ENCODE assay signal across 8 mouse cellular contexts in the genomic region with DNA sequence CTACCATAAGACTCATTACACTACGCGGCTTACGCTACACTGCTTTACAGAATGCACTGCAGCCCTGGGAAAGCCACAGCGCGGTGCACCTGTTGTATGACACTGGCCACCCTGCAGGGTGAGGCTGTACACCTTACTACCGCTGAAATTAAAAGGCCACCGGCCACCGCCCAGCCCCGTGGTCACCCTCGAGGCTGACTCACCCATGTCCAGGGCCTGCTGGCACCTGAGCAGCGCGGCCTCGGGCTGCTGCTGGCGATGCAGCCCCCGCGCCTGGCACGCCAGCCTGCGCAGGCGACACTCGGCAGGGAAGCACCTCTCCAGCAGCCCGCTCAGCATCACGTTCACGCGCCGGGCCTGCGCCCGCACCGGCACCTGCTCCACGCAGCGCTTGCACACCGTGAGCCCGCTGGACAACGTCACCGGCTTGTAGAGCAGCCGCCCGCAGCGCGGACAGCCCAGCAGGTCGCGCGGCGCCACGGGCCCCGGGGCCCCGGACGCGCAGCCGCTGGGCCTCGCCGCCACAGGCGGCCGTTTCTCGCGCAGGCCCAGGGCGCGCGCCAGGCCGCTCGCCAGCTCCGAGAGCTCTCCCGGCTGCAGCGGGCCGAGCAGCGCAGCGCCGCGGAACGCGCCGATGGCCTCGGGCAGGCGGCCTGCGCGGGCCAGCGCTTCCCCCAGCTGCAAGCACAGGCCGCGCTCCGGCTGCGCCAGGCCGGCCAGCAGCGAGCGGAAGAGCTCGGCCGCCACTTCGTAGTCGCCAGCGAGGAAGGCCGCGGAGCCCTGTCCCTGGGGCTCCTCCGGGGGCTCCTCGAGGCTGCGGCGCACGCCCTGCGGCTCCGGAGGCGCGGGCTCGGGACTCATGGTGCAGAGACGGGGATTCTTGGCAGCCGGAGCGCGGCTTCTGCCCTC. TPM values are rescaled to one million over a fixed set of nuclear protein-coding genes. Genes with fewer than 3 reads are reported as not detected.
A peak's percentile ranks its signal among the peaks of the same experiment; 100 is the strongest.
DNase-seq lines count a peak whose midpoint lies in the region; ATAC-seq and TF ChIP-seq lines count a peak whose summit lies in the region.

No protein-coding gene starts in this region.

- no peak for TF ChIP-seq POLR2A in ES-Bruce4 (IDR thresholded peaks at IDR 0.05; ENCODE audit: insufficient read depth, low read length)

- peak overlapping the region; percentile 56 for H3K4me3 ChIP-seq in ES-Bruce4 (ENCODE audit: low read depth, low read length)
- H3K4me3 ChIP-seq in heart, embryonic 11.5 days (ENCODE audit: low read depth, low read length) = peak overlapping the region; percentile 74
- H3K4me3 ChIP-seq in layer of hippocampus, adult 2 months = peak overlapping the region; percentile 71
- H3K4me3 ChIP-seq in stomach, embryonic 15.5 days (replicated peaks) = peak overlapping the region; percentile 59

- H3K9me3 ChIP-seq in ES-Bruce4 (replicated peaks; ENCODE audit: control insufficient read depth, insufficient read depth, low read length, poor library complexity, severe bottlenecking) = no peaks in the 10 kb centered on the region
- H3K9me3 ChIP-seq in heart, embryonic 11.5 days (replicated peaks; ENCODE audit: control insufficient read depth, low read length) = no peaks in the 10 kb centered on the region
- H3K9me3 ChIP-seq in stomach, embryonic 15.5 days = no peaks in the 10 kb centered on the region

- no peak overlapping the region for H3K27ac ChIP-seq in ES-Bruce4 (ENCODE audit: insufficient read depth, low read length)
- no peak overlapping the region for H3K27ac ChIP-seq in heart, embryonic 11.5 days (ENCODE audit: low read depth, low read length)
- H3K27ac ChIP-seq in layer of hippocampus, adult 2 months = peak overlapping the region; percentile 95
- peak overlapping the region; percentile 37; the same call in 1 of the 2 replicates for H3K27ac ChIP-seq in stomach, embryonic 15.5 days

- DNase-seq in adrenal gland, adult 18-20 months (ENCODE audit: low spot score in 2 of 2) = peak; percentile 23 to 28
- DNase-seq in embryo, embryonic 9.5 days (ENCODE audit: extremely low spot score) = peak; percentile 62
- DNase-seq in layer of hippocampus, adult 2 months (ENCODE audit: low spot score in 2 of 2) = no peak
- DNase-seq in lung, postnatal 4 days = peak; percentile 9 to 57

- peak overlapping the region; percentile 67 for H3K9ac ChIP-seq in ES-Bruce4 (ENCODE audit: low read depth, poor library complexity, severe bottlenecking)
- H3K9ac ChIP-seq in heart, embryonic 11.5 days (ENCODE audit: low read depth, low read length) = peak overlapping the region; percentile 77
- H3K9ac ChIP-seq in stomach, embryonic 15.5 days = peak overlapping the region; percentile 65

- TF ChIP-seq CTCF in ES-Bruce4 (IDR thresholded peaks at IDR 0.05; ENCODE audit: low read depth, low read length) = no peak
- TF ChIP-seq CTCF in layer of hippocampus, adult 2 months (conservative IDR thresholded peaks at IDR 0.05) = no peak

- H3K36me3 ChIP-seq in ES-Bruce4 (ENCODE audit: control insufficient read depth, insufficient read depth, low read length, poor library complexity, severe bottlenecking) = no peaks in the 10 kb centered on the region
- no peaks in the 10 kb centered on the region for H3K36me3 ChIP-seq in heart, embryonic 11.5 days (ENCODE audit: control insufficient read depth, insufficient read depth, low read length)
- no peaks in the 10 kb centered on the region for H3K36me3 ChIP-seq in stomach, embryonic 15.5 days

- H3K4me2 ChIP-seq in heart, embryonic 11.5 days = peak overlapping the region; percentile 100
- peak overlapping the region; percentile 99 for H3K4me2 ChIP-seq in stomach, embryonic 15.5 days

- WGBS in heart, embryonic 11.5 days (ENCODE audit: insufficient replicate concordance) = 2% methylated on average over 90 of the region's 103 CpGs
- 2% methylated on average over 86 of the region's 103 CpGs for WGBS in stomach, embryonic 15.5 days

- H3K4me1 ChIP-seq in ES-Bruce4 (ENCODE audit: control insufficient read depth, insufficient read depth, low read length) = no peaks in the 10 kb centered on the region
- no peaks in the 10 kb centered on the region; the same call in none of the 2 replicates for H3K4me1 ChIP-seq in heart, embryonic 11.5 days (ENCODE audit: control insufficient read depth, insufficient read depth, low read length)
- peaks cover 3% of the 10 kb centered on the region for H3K4me1 ChIP-seq in stomach, embryonic 15.5 days

- peak; percentile 42 for ATAC-seq in heart, embryonic 11.5 days (replicated peaks; ENCODE audit: insufficient number of reproducible peaks, low FRiP score, low TSS enrichment)
- ATAC-seq in stomach, embryonic 15.5 days (ENCODE audit: insufficient read depth, low FRiP score, low read depth) = peak; percentile 79
- ATAC-seq in inflammation-experienced regulatory T-cells, adult 6 months = no peak

- TF ChIP-seq EP300 in ES-Bruce4 (IDR thresholded peaks at IDR 0.05; ENCODE audit: insufficient read depth, low read depth, low read length) = no peak

- no peaks in the 10 kb centered on the region; the same call in 1 of the 2 replicates for H3K27me3 ChIP-seq in ES-Bruce4 (ENCODE audit: control insufficient read depth, insufficient read depth, low read length, poor library complexity, severe bottlenecking)
- peaks cover 33% of the 10 kb centered on the region for H3K27me3 ChIP-seq in heart, embryonic 11.5 days (ENCODE audit: control insufficient read depth, insufficient read depth, low read length)
- H3K27me3 ChIP-seq in stomach, embryonic 15.5 days (replicated peaks) = peaks cover 17% of the 10 kb centered on the region

RNA-seq across cellular contexts. Expression of gene Lonrf2, which starts 0.7 kb away (rescaled TPM):
- polyA plus RNA-seq in ES-Bruce4 (2011; ENCODE audit: insufficient read depth, insufficient read length, low read depth, missing spikeins) = 0.12 and 0.32 TPM in 2 replicates
- 1 to 10 TPM; 6.0 to 6.8 TPM for total RNA-seq in adrenal gland, adult 18-20 months (2021)
- polyA plus RNA-seq in heart, embryonic 11.5 days (2014; fragmentation: Nextera tagmentation; extraction: Ambion mirVana) = 0.84 and 0.93 TPM in 2 replicates
- total RNA-seq in layer of hippocampus, adult 2 months (2021) = 100 to 1,000 TPM; 106 to 109 TPM
- polyA plus RNA-seq in stomach, embryonic 15.5 days (2015; fragmentation: Nextera tagmentation; extraction: Ambion mirVana) = 1.4 TPM in 2 replicates
- not detected for polyA plus RNA-seq in inflammation-experienced regulatory T-cells, adult 6 months (2017; shearing (Covaris generic))

Comparison
In these comparisons a context has a peak if more than half of its experiments do, and no peak if none do; other contexts are left out.
1. H3K27ac ChIP-seq: peak in layer of hippocampus, adult 2 months (single experiment) and stomach, embryonic 15.5 days (single experiment); none in ES-Bruce4 (single experiment) and heart, embryonic 11.5 days (single experiment).
2. DNase-seq: peak in adrenal gland, adult 18-20 months (2 of 2), embryo, embryonic 9.5 days (single experiment) and lung, postnatal 4 days (2 of 2); none in layer of hippocampus, adult 2 months (0 of 2).
3. Peak in every context shown above with its lines, with median percentiles within 50 percentile points of each other: H3K4me3 ChIP-seq and H3K9ac ChIP-seq.